Mouse (Mus musculus) myocyte (in vitro differentiated cells): ENCODE data around the gene Gtpbp8.

Experiments used
- CEBPB ChIP-seq: IDR thresholded peaks from 2 replicates; pipeline ENCODE4 v1.6.1; 2011; ENCODE audit warnings: mild to moderate bottlenecking, moderate library complexity; ENCODE audit not compliant: poor library complexity, insufficient read depth, severe bottlenecking
- MAX ChIP-seq: IDR thresholded peaks from one replicate; pipeline ENCODE4 v1.6.1; 2011; ENCODE audit warnings: low read depth, mild to moderate bottlenecking, control low read depth
- MYOD1 ChIP-seq, 3 experiments: IDR thresholded peaks; one replicate each; pipeline ENCODE4 v1.6.1; 2011; ENCODE audit warnings: control low read depth in 2 of 3, low read depth in 2 of 3, mild to moderate bottlenecking in 2 of 3, moderate library complexity in 1 of 3; ENCODE audit not compliant: insufficient read length in 2 of 3, control insufficient read depth in 1 of 3
- MYOG ChIP-seq, 3 experiments: IDR thresholded peaks; one replicate each; pipeline ENCODE4 v1.6.1; 2011; ENCODE audit warnings: control low read depth in 2 of 3, low read depth in 2 of 3, mild to moderate bottlenecking in 2 of 3; ENCODE audit not compliant: insufficient read length in 2 of 3, control insufficient read depth in 1 of 3, insufficient read depth in 1 of 3
- POLR2A ChIP-seq: IDR thresholded peaks from one replicate; pipeline ENCODE4 v1.6.1; 2011; ENCODE audit warnings: low read depth, mild to moderate bottlenecking, control low read depth, moderate library complexity; ENCODE audit not compliant: insufficient read length
- POLR2AphosphoS2 ChIP-seq: IDR thresholded peaks from one replicate; pipeline ENCODE4 v1.6.1; 2011; ENCODE audit warnings: low read depth, control low read depth; ENCODE audit not compliant: insufficient read length
- REST ChIP-seq: IDR thresholded peaks from one replicate; pipeline ENCODE4 v1.6.1; 2011; ENCODE audit warnings: mild to moderate bottlenecking, control low read depth, moderate library complexity; ENCODE audit not compliant: insufficient read depth, insufficient read length
- SRF ChIP-seq: IDR thresholded peaks from one replicate; pipeline ENCODE4 v1.6.1; 2011; ENCODE audit warnings: low read depth; ENCODE audit not compliant: control insufficient read depth, insufficient read length
- TCF12 ChIP-seq: IDR thresholded peaks from one replicate; pipeline ENCODE4 v1.6.1; 2011; ENCODE audit warnings: mild to moderate bottlenecking, control low read depth; ENCODE audit not compliant: poor library complexity, insufficient read depth, severe bottlenecking
- TCF3 ChIP-seq: IDR thresholded peaks from one replicate; pipeline ENCODE4 v1.6.1; 2011; ENCODE audit warnings: low read depth, control low read depth; ENCODE audit not compliant: insufficient read length
- USF1 ChIP-seq: IDR thresholded peaks from one replicate; pipeline ENCODE4 v1.6.1; 2011; ENCODE audit warnings: low read depth, mild to moderate bottlenecking, control low read depth, moderate library complexity

DNA sequence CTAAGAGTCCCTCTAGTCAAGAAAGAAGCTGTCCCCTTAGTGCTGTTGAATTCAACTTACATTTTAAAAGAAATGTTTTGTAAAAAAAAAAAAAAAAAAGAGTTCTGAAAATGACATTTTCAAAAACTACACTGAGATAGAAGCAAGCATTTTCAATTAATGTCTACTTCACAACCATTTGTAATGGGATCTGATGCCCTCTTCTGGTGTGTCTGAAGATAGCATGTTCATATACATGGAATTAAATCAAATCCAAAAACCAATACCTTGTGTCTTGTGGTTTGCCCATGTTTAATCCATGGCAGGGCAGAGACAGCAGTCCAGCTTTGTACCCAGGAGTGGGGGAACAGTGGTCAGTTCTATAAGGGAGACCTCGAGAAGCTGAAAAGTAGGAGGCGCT lies 28.3 kb downstream of the Gtpbp8 start:
- no peak for TF ChIP-seq TCF12
- no peak for TF ChIP-seq POLR2A
- no peak for TF ChIP-seq MYOG (IDR thresholded peaks at IDR 0.05; ENCODE audit: control insufficient read depth in 1 of 3, insufficient read depth in 1 of 3, insufficient read length in 2 of 3, low read depth in 2 of 3)
- TF ChIP-seq SRF, result no peak
- TF ChIP-seq MAX, result no peak
- TF ChIP-seq REST, result no peak
- no peak for TF ChIP-seq USF1
- TF ChIP-seq CEBPB, result no peak
- no peak for TF ChIP-seq TCF3
- TF ChIP-seq POLR2AphosphoS2, result no peak
- TF ChIP-seq MYOD1 (IDR thresholded peaks at IDR 0.05; ENCODE audit: control insufficient read depth in 1 of 3, insufficient read length in 2 of 3, low read depth in 2 of 3), result no peak
